Mouse (Mus musculus) liver, embryonic 14.5 days (tissue): ENCODE results near the gene Spata5.

Source experiments
- CTCF ChIP-seq: IDR thresholded peaks from 2 replicates; pipeline ENCODE4 v1.5.1; 2016; ENCODE audit warnings: antibody characterized with exemption, low read depth, control low read depth
- EP300 ChIP-seq: IDR thresholded peaks from 2 replicates; pipeline ENCODE4 v1.6.1; 2016; ENCODE audit warnings: antibody characterized with exemption, low read depth

- no peak for TF ChIP-seq CTCF
- TF ChIP-seq EP300 = no peak
Measured at GRCm38 (mm10) chr3:37418341-37418740, 1.4 kb upstream of the Spata5 start.
